Mouse (Mus musculus) urinary bladder, adult 18-20 months (tissue): Measurements from ENCODE around the gene Pipox.

Experiments used
- DNase-seq, 2 experiments: peaks; one replicate each; pipeline ENCODE4 v3.0.0; 2022; ENCODE audit warnings: low spot score in 2 of 2, mixed read lengths in 2 of 2

Pipox gene

DNA sequence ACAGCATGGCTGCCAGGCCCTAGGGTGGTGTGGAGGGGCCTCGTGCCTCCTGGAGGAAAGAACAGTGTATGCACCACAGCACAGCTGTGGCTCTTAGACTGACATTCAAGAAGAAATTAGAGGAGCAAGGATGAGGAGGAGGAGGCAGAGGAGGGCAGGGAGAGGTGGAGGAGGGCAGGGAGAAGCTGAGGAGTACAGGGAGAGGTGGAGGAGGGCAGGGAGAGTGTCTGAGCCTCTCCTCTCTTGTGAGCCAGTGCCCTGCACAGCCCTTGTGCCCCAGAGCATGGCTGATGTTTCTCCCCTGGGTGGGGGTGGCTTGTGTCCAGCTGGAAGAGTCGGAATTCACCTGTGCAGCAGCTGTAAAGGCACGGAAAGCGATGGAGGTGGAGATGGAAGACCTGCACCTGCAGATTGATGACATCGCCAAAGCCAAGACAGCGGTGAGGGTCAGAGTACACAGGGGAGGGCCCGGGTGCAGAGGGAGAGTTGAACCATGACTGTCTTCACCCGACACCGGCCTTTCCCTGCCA, 46.2 kb downstream of the Pipox start:
- no peak for DNase-seq

DNA sequence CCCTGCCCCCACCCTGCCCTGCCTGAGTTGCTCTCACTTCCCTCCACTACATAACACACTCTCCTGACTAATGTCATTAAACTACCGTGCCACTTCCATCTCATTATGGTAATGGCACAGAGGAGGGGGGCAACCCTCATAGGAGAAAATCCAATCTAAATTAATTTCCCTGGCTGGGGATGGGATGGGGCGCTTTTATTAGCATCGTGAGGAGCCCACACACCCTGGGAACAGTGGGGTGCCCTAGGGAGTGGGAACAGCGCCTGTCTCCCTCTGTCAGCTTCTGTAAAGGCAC, 50.0 kb downstream of the Pipox start:
- DNase-seq, result no peak

DNA sequence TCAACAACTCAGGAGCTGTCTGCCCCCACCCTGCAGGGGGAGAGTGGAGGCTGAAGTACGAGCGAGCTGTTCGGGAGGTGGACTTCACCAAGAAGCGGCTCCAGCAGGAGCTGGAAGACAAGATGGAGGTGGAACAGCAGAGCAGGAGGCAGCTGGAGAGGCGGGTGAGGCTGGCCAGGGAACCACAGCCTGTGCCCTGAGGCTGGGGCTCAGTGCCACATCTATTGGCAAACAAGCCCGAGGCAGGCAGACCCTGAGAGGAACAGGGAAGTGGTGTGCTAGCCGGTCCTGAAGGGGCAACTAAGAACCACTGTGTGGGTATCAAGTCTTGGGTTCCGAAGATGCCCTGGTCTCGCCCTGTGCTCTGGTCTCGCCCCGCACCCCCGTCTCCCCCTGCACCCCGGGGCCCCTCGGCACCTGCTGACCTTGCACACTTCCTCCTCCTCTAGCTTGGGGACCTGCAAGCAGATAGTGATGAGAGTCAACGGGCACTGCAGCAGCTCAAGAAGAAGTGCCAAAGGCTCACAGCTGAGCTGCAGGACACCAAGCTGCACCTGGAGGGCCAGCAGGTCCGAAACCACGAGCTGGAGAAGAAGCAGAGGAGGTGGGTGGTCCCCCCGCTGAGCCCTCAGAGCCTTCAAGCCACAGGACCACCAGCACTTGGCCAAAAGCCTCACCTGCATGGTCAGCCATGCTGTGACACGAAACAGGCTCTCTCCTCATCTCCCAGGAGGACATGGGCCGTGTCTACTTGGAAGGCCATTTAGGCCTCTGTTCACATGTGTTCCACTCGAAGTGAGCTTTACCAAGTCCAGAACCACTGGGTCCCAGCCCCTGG, 50.6 kb downstream of the Pipox start:
- DNase-seq, result no peak

DNA sequence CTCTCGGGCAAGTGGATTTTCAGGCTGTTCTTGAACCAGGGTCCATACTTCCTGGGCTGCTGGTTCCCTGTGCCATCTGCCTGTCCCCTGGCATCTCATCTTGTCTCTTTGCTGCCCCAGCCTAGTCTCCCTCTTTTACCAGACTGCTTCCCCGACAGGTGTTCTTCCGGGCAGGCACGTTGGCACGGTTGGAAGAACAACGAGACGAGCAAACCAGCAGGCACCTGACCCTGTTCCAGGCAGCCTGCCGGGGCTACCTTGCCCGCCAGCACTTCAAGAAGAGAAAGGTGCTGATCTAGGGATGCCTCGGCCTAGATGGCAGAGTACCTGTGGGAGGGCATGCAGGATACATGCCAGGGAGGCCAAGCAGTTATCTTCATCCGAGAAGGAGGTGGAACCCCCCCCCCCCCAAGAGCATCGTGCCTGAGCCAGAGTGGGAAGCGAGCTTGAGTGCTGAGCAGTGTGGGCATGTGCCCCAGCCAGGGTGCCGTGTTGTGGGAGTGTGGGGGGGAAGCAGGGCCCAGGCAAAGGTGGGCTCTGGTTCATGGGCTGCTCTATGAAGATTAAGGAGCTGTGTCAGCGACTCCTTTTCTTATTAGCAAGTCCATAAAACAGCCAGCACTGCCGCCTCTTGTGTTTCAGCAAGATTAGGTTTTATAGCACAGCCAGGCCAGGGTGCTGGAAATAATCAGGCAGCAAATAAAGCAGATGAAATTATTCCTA, 53.2 kb downstream of the Pipox start:
- DNase-seq, result no peak

DNA sequence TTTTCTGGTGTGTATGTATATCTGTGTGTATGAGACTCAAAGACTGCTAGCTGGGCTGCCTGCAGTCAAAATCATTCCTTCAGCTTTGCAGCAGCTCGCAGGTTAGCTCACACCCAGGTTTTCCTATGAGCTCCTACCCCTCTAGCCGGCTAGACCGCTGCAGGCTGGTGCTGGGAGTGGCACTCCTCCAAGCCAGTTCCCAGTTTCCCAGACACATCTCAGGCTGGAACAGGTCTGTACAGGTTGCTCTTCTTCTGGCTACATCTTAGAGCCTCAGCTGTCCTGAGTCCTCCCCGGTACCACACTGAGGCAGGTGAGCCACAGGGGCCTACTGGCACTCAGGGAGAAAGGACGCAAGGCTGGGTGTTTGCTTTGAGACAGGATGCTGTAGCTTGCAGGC, 56.0 kb downstream of the Pipox start:
- DNase-seq, result peak in 1 of 2 experiments; percentile 31

DNA sequence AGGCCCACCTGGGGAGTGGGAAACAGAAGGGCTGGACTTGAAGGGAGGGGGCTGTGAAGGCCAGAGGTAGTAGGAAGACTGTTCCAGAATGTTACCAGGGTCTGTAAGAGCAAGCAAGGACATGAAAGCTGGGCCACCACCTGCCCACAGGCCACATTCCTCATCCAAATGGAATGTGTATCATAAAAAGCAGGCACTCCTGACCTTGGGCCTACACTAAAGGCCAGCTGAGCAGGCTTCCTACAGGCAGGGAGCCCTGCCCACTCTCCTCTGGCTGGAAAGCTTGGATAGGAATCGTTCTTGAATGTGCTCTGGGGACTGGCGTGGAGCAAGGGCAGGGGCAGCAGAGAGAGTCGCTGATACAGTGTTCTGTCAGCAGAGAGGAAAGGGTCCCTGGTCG, 57.1 kb downstream of the Pipox start:
- DNase-seq, result peak in 1 of 2 experiments; percentile 23

DNA sequence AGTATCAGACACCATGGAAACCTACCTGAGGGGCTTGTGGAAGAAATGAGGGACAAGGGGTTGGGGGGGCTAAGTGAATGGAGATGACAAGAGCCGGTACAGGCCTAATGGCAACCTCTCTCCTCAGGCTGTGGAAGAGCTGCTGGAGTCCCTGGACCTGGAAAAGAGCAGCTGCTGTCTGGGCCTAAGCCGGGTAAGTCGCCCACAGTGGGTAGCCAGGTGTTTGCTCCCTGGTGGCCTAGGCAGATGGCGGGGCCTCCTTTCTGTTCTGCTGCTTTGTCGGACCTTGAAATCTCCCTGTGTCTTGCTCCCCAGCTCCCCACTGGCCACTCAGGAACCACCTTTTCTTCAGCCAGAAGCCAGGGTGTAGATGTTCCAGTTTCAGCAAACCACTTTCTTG, 57.6 kb downstream of the Pipox start:
- no peak for DNase-seq

DNA sequence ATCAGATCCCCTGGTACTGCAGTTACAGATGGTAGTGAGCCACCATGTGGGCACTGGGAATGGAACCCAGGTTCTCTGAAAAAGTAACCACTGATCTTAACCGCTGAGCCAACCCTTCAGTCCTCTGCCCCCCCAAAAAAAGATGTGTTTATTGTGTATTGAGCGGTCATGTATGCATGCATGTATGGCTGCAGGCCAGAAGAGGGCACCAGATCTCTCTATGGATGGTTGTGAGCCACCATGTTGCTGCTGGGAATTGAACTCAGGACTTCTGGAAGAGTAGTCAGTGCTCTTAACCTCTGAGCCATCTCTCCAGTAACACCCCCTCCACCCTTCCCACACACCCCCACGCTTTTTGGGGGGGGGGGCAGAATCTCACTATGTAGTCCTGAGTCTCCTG, 58.8 kb downstream of the Pipox start:
- DNase-seq, result no peak

DNA sequence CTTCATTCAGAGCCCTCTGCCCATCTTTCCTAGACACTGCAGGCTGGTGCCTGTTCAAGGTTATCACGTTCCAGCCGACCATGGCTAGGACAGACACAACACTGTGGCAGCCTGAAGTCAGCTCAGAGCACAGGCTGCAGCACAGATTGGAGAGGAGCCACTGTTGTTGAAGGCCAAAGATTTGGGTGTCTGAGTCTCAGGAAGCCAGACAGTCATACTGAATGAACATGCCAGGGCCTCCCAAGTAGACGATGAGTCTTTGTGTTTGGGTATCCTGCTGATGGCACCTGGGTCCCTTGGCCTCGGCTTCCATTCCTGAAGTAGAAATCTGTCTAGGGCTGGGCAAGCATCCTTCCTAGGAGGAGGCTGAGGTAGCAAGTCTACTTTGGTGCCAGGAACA, 61.4 kb downstream of the Pipox start:
- DNase-seq, result no peak

DNA sequence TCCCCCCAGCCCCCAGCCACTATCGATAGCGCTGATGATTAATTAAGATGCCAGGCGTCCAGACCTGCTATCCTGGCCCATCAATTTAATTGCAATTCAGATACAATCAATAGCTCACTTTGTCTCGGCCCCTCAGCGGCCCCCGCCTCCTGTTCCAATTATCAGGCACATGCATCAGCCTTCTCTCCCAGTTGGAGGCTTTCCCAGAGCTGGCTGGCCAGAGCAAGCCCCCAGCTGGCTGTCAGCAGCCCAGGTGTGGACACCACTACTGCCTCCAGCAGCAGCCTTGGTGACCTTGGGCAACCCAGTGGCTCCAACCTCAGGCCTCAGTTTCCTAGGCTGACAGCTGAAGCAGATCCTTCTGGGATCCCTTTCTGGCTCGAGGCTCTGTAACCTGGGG, 63.0 kb downstream of the Pipox start:
- no peak for DNase-seq
